ENCODE assay signal across 7 mouse cellular contexts in the genomic region with DNA sequence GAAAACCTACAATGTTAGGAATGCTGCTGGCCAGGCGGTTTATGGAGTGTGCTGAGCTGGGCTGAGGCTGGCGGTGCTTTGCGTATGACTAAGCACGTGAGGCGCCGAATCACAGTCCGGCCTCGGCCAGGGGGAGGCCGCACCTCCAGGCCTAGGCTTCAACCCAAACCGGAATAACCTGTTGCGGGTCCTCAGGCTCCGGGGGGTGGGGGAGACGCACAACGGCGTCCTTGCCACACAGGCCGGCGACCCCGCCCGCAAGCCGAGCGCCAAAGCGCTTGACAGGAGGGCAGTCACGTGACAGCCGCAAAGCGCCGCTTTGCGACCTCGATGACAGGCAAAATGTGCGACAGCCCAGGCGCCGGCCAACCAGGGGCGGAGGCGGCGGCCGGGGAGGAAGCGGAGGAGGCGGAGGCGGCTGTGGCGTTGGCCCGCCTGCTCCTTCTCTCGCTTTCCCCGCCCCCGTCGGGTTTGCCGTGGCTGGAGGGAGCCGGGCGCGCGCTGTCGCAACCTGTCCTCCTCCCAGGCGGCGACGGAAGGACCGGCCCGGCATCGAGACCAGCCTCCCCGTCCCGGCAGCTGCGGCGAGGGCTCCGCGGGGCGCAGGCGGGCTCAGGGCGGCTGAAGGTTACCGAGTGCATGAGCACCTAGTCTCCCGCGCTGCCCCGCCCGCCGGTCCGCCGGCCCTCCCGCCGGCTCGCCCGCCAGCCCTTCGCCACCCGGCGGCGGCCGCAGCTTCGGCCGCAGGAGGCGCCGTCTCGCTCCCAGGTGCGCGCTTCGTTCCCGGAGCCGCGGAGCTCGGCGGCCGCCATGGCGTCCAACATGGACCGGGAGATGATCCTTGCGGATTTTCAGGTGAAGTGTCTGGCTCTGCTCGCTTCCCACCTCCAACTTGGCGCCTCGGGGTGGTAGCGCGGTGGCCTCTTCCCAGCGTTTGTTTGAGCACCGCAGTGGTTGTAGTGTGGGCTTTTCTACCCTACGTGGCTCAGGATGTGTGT. TPM values are rescaled to one million over a fixed set of nuclear protein-coding genes. Genes with fewer than 3 reads are reported as not detected.
DNase-seq lines count a peak whose midpoint lies in the region; ATAC-seq lines count a peak whose summit lies in the region.

A gene (plus strand): TSS at position 371 of the 998 bp plus-strand sequence.

- H3K9me3 ChIP-seq in embryonic facial prominence, embryonic 11.5 days (replicated peaks; ENCODE audit: control insufficient read depth, low read length), result no peaks in the 10 kb centered on the region
- H3K9me3 ChIP-seq in limb, embryonic 11.5 days (ENCODE audit: control insufficient read depth, low read length), result no peaks in the 10 kb centered on the region
- H3K9me3 ChIP-seq in midbrain, embryonic 14.5 days (ENCODE audit: control insufficient read depth, low read length), result no peaks in the 10 kb centered on the region

- H3K4me2 ChIP-seq in embryonic facial prominence, embryonic 11.5 days (ENCODE audit: low read depth, low read length), result peak within 1 kb of the TSS; percentile 57
- peak within 1 kb of the TSS; percentile 52 for H3K4me2 ChIP-seq in limb, embryonic 11.5 days (ENCODE audit: low read depth, severe bottlenecking)
- H3K4me2 ChIP-seq in midbrain, embryonic 14.5 days (ENCODE audit: low read length), result peak within 1 kb of the TSS; percentile 73

- H3K27ac ChIP-seq in embryonic facial prominence, embryonic 11.5 days (replicated peaks; ENCODE audit: low read depth, low read length), result peak within 1 kb of the TSS; percentile 88
- peak within 1 kb of the TSS; percentile 87 for H3K27ac ChIP-seq in limb, embryonic 11.5 days (replicated peaks; ENCODE audit: low read depth, low read length)
- peak within 1 kb of the TSS; percentile 95 for H3K27ac ChIP-seq in midbrain, embryonic 14.5 days (replicated peaks; ENCODE audit: low read depth, low read length)

- no peaks in the 10 kb centered on the region for H3K27me3 ChIP-seq in embryonic facial prominence, embryonic 11.5 days (ENCODE audit: control insufficient read depth, insufficient read depth, low read length)
- no peaks in the 10 kb centered on the region for H3K27me3 ChIP-seq in limb, embryonic 11.5 days (ENCODE audit: control insufficient read depth, insufficient read depth, low read length)
- H3K27me3 ChIP-seq in midbrain, embryonic 14.5 days (ENCODE audit: control insufficient read depth, insufficient read depth, low read length), result no peaks in the 10 kb centered on the region

- under 1% methylated on average over 101 of the region's 107 CpGs for WGBS in embryonic facial prominence, embryonic 11.5 days
- WGBS in limb, embryonic 11.5 days, result under 1% methylated on average over 86 of the region's 107 CpGs
- under 1% methylated on average over 107 of the region's 107 CpGs for WGBS in midbrain, embryonic 14.5 days

- DNase-seq in adrenal gland, postnatal 14 days, result peak; percentile 99
- peak; percentile 98 for DNase-seq in embryonic facial prominence, embryonic 11.5 days (ENCODE audit: low spot score)
- DNase-seq in kidney, adult 18-20 months, result peak; percentile 99
- DNase-seq in limb, embryonic 11.5 days (ENCODE audit: low spot score), result peak; percentile 97
- DNase-seq in midbrain, embryonic 14.5 days, result peak; percentile 98
- peak; percentile 96 to 97 for DNase-seq in spleen, adult 18-20 months

- peak; percentile 95 for ATAC-seq in embryonic facial prominence, embryonic 11.5 days (replicated peaks; ENCODE audit: insufficient number of reproducible peaks, low FRiP score, low TSS enrichment, low read depth)
- ATAC-seq in granulocyte monocyte progenitor cell, adult 5-6 weeks (replicated peaks; ENCODE audit: poor library complexity, severe bottlenecking), result peak; percentile 98
- peak; percentile 98 for ATAC-seq in limb, embryonic 11.5 days (ENCODE audit: insufficient number of reproducible peaks, low FRiP score, low TSS enrichment, low read depth)
- peak; percentile 98 for ATAC-seq in midbrain, embryonic 14.5 days (ENCODE audit: low FRiP score, low TSS enrichment)

- peak within 1 kb of the TSS; percentile 81 for H3K9ac ChIP-seq in embryonic facial prominence, embryonic 11.5 days (replicated peaks; ENCODE audit: low read length)
- H3K9ac ChIP-seq in limb, embryonic 11.5 days (ENCODE audit: low read length), result peak within 1 kb of the TSS; percentile 78
- peak within 1 kb of the TSS; percentile 89 for H3K9ac ChIP-seq in midbrain, embryonic 14.5 days (replicated peaks; ENCODE audit: low read length)

- no peaks in the 10 kb centered on the region for H3K4me1 ChIP-seq in embryonic facial prominence, embryonic 11.5 days (ENCODE audit: control insufficient read depth, insufficient read depth, low read length)
- H3K4me1 ChIP-seq in limb, embryonic 11.5 days (ENCODE audit: control insufficient read depth, insufficient read depth, low read length), result no peaks in the 10 kb centered on the region
- peaks cover 12% of the 10 kb centered on the region for H3K4me1 ChIP-seq in midbrain, embryonic 14.5 days (ENCODE audit: control insufficient read depth, insufficient read depth, low read length)

- peak within 1 kb of the TSS; percentile 85 for H3K4me3 ChIP-seq in embryonic facial prominence, embryonic 11.5 days (ENCODE audit: low read depth, low read length)
- peak within 1 kb of the TSS; percentile 81 for H3K4me3 ChIP-seq in limb, embryonic 11.5 days (ENCODE audit: low read depth, low read length)
- peak within 1 kb of the TSS; percentile 84 for H3K4me3 ChIP-seq in midbrain, embryonic 14.5 days (replicated peaks; ENCODE audit: low read depth, low read length)

- H3K36me3 ChIP-seq in embryonic facial prominence, embryonic 11.5 days (replicated peaks; ENCODE audit: control insufficient read depth, insufficient read depth, low read depth, low read length), result no peaks in the 10 kb centered on the region
- H3K36me3 ChIP-seq in limb, embryonic 11.5 days (ENCODE audit: control insufficient read depth, insufficient read depth, low read length), result no peaks in the 10 kb centered on the region
- H3K36me3 ChIP-seq in midbrain, embryonic 14.5 days (ENCODE audit: control insufficient read depth, insufficient read depth, low read length), result no peaks in the 10 kb centered on the region

RNA-seq across cellular contexts. Expression of the gene that starts here (rescaled TPM):
- total RNA-seq in adrenal gland, postnatal 14 days (2021), result 26.9 and 27.8 TPM in 2 replicates
- polyA plus RNA-seq in embryonic facial prominence, embryonic 11.5 days (2014; fragmentation: Nextera tagmentation; extraction: Ambion mirVana), result 41.1 and 47.2 TPM in 2 replicates
- total RNA-seq in granulocyte monocyte progenitor cell, adult 5-6 weeks (2014; fragmentation: Nextera tagmentation), result 25.5 and 31.8 TPM in 2 replicates
- 44.7 and 57.4 TPM in 2 replicates for total RNA-seq in granulocyte monocyte progenitor cell, adult 5-6 weeks (2017)
- polyA plus RNA-seq in limb, embryonic 11.5 days (2014; fragmentation: Nextera tagmentation; extraction: Ambion mirVana), result 33.9 and 34.6 TPM in 2 replicates
- polyA plus RNA-seq in midbrain, embryonic 14.5 days (2014; fragmentation: Nextera tagmentation; extraction: Ambion mirVana), result 40.9 and 48.4 TPM in 2 replicates

Comparison
In these comparisons a context has a peak if more than half of its experiments do, and no peak if none do; other contexts are left out.
1. Peak in every context shown above with its lines: DNase-seq, ATAC-seq, H3K4me3 ChIP-seq and H3K27ac ChIP-seq.